Mouse (Mus musculus) CH12.LX (cell line): ENCODE results near the gene Smad6. TPM values are rescaled to one million over a fixed set of nuclear protein-coding genes. Genes with fewer than 3 reads are reported as not detected.

Experiments
- DNase-seq: peaks from one replicate; pipeline ENCODE4 v3.0.0-alpha.2; 2013; ENCODE audit errors: extremely low read depth
- H3K27ac ChIP-seq: 2 replicates; pipeline ENCODE4 v1.5.1; 2012; ENCODE audit warnings: low read depth, mild to moderate bottlenecking, control low read depth, moderate library complexity; ENCODE audit not compliant: insufficient read depth
- H3K27me3 ChIP-seq: replicated peaks from 2 replicates; pipeline ENCODE3; 2012; ENCODE audit warnings: inconsistent platforms
- H3K36me3 ChIP-seq, 2 experiments: replicated peaks in 1 of 2; 2 replicates each; pipeline versions ENCODE3 to v1.6.1; 2012; ENCODE audit warnings: inconsistent platforms in 1 of 2, low read length in 1 of 2, mild to moderate bottlenecking in 1 of 2, mixed read lengths in 1 of 2, moderate library complexity in 1 of 2; ENCODE audit not compliant: control insufficient read depth in 1 of 2, insufficient read depth in 1 of 2
- H3K4me1 ChIP-seq, 2 experiments: 2 replicates each; pipeline ENCODE4 v1.6.1; 2012; ENCODE audit warnings: inconsistent platforms in 1 of 2, moderate library complexity in 1 of 2; ENCODE audit not compliant: insufficient read depth in 2 of 2, control insufficient read depth in 1 of 2
- H3K4me2 ChIP-seq: 2 replicates; pipeline ENCODE4 v1.6.1; 2012; ENCODE audit warnings: low read depth, mild to moderate bottlenecking, control low read depth; ENCODE audit not compliant: poor library complexity, insufficient read depth, severe bottlenecking
- H3K4me3 ChIP-seq, 3 experiments: fragments of 150-350 bp in 1 of 3; sonication (generic) in 1 of 3; replicated peaks in 1 of 3; 2 replicates each; pipeline versions ENCODE3 to v1.5.1; 2011 to 2012; ENCODE audit warnings: low read depth in 2 of 3, low read length in 2 of 3, mild to moderate bottlenecking in 2 of 3, moderate library complexity in 2 of 3, control low read depth in 1 of 3, improper control_type of control experiment in 1 of 3, inconsistent platforms in 1 of 3, mixed read lengths in 1 of 3; ENCODE audit not compliant: poor library complexity in 1 of 3
- H3K79me2 ChIP-seq: replicated peaks from 2 replicates; pipeline ENCODE4 v1.6.1; 2012; ENCODE audit warnings: mild to moderate bottlenecking, moderate library complexity; ENCODE audit not compliant: control insufficient read depth, poor library complexity, insufficient read depth, severe bottlenecking; ENCODE audit errors: extremely low read depth
- H3K9ac ChIP-seq: 2 replicates; pipeline ENCODE4 v1.6.1; 2012; ENCODE audit warnings: low read depth, mild to moderate bottlenecking, control low read depth, moderate library complexity; ENCODE audit not compliant: insufficient read depth
- H3K9me3 ChIP-seq: replicated peaks from 2 replicates; pipeline ENCODE3; 2012; ENCODE audit warnings: low read length, inconsistent platforms, mixed read lengths
- BHLHE40 ChIP-seq: IDR thresholded peaks from 2 replicates; pipeline ENCODE4 v1.6.1; 2011; ENCODE audit warnings: mild to moderate bottlenecking, low read depth, low read length, improper control_type of control experiment
- CHD1 ChIP-seq: IDR thresholded peaks from 2 replicates; pipeline ENCODE4 v1.6.1; 2012; ENCODE audit warnings: low read depth, low read length, improper control_type of control experiment, inconsistent platforms
- CHD2 ChIP-seq: IDR thresholded peaks from 2 replicates; pipeline ENCODE4 v1.6.1; 2011; ENCODE audit warnings: low read length, improper control_type of control experiment
- CTCF ChIP-seq, 2 experiments: IDR thresholded peaks in 1 of 2; conservative IDR thresholded peaks in 1 of 2; 2 replicates each; pipeline ENCODE4 v1.5.1; 2011 to 2012; ENCODE audit warnings: low read depth in 2 of 2, low read length in 2 of 2, improper control_type of control experiment in 1 of 2, inconsistent platforms in 1 of 2, mild to moderate bottlenecking in 1 of 2, moderate library complexity in 1 of 2
- E2F4 ChIP-seq: IDR thresholded peaks from 2 replicates; pipeline ENCODE4 v1.6.1; 2011; ENCODE audit warnings: low read depth, low read length, improper control_type of control experiment; ENCODE audit not compliant: insufficient replicate concordance
- ELF1 ChIP-seq: IDR thresholded peaks from 2 replicates; pipeline ENCODE4 v1.6.1; 2014; ENCODE audit warnings: low read depth, mild to moderate bottlenecking, inconsistent platforms, low read length, improper control_type of control experiment
- EP300 ChIP-seq: IDR thresholded peaks from 2 replicates; pipeline ENCODE4 v1.6.1; 2011; ENCODE audit warnings: low read length, improper control_type of control experiment
- GABPA ChIP-seq: IDR thresholded peaks from 2 replicates; pipeline ENCODE4 v1.6.1; 2012; ENCODE audit warnings: low read depth, low read length, improper control_type of control experiment, inconsistent platforms; ENCODE audit not compliant: insufficient replicate concordance
- HCFC1 ChIP-seq: IDR thresholded peaks from 2 replicates; pipeline ENCODE4 v1.6.1; 2012; ENCODE audit warnings: low read depth, mild to moderate bottlenecking, inconsistent platforms, low read length, improper control_type of control experiment
- IRF4 ChIP-seq: IDR thresholded peaks from 2 replicates; pipeline ENCODE4 v1.6.1; 2014; ENCODE audit warnings: low read depth, mild to moderate bottlenecking, inconsistent platforms, low read length, improper control_type of control experiment
- JUN ChIP-seq: IDR thresholded peaks from 2 replicates; pipeline ENCODE4 v1.6.1; 2011; ENCODE audit warnings: low read depth, mild to moderate bottlenecking, low read length, improper control_type of control experiment, moderate library complexity; ENCODE audit not compliant: insufficient read depth
- JUND ChIP-seq: conservative IDR thresholded peaks from 2 replicates; pipeline ENCODE4 v1.6.1; 2011; ENCODE audit warnings: low read depth, low read length, improper control_type of control experiment
- KAT2A ChIP-seq: IDR thresholded peaks from 2 replicates; pipeline ENCODE4 v1.6.1; 2012; ENCODE audit warnings: low read length, improper control_type of control experiment, inconsistent platforms; ENCODE audit not compliant: insufficient replicate concordance
- MEF2A ChIP-seq: IDR thresholded peaks from 2 replicates; pipeline ENCODE4 v1.6.1; 2014; ENCODE audit warnings: low read depth, mild to moderate bottlenecking, inconsistent platforms, low read length, improper control_type of control experiment, borderline replicate concordance
- MXI1 ChIP-seq: IDR thresholded peaks from 2 replicates; pipeline ENCODE4 v1.6.1; 2011; ENCODE audit warnings: mild to moderate bottlenecking, low read depth, low read length, improper control_type of control experiment
- NELFE ChIP-seq: IDR thresholded peaks from 2 replicates; pipeline ENCODE4 v1.6.1; 2011; ENCODE audit warnings: low read depth, low read length, improper control_type of control experiment
- NRF1 ChIP-seq: IDR thresholded peaks from 2 replicates; pipeline ENCODE4 v1.6.1; 2014; ENCODE audit warnings: low read depth, mild to moderate bottlenecking, inconsistent platforms, low read length, improper control_type of control experiment, moderate library complexity
- PAX5 ChIP-seq: IDR thresholded peaks from 2 replicates; pipeline ENCODE4 v1.6.1; 2012; ENCODE audit warnings: low read length, inconsistent platforms, mixed read lengths
- POLR2A ChIP-seq: IDR thresholded peaks from 2 replicates; pipeline ENCODE4 v1.6.1; 2011; ENCODE audit warnings: low read depth, mild to moderate bottlenecking, improper control_type of control experiment, low read length
- RCOR1 ChIP-seq: conservative IDR thresholded peaks from 2 replicates; pipeline ENCODE4 v1.6.1; 2012; ENCODE audit warnings: low read depth, mild to moderate bottlenecking, inconsistent platforms, low read length, improper control_type of control experiment
- SIN3A ChIP-seq: IDR thresholded peaks from 2 replicates; pipeline ENCODE4 v1.6.1; 2012; ENCODE audit warnings: low read length, improper control_type of control experiment, inconsistent platforms
- TBP ChIP-seq: conservative IDR thresholded peaks from 2 replicates; pipeline ENCODE4 v1.6.1; 2011; ENCODE audit warnings: low read depth, low read length, improper control_type of control experiment
- TCF12 ChIP-seq: IDR thresholded peaks from 2 replicates; pipeline ENCODE4 v1.6.1; 2014; ENCODE audit warnings: low read depth, mild to moderate bottlenecking, inconsistent platforms, low read length, improper control_type of control experiment
- UBTF ChIP-seq: IDR thresholded peaks from 2 replicates; pipeline ENCODE4 v1.6.1; 2012; ENCODE audit warnings: low read depth, mild to moderate bottlenecking, inconsistent platforms, low read length, improper control_type of control experiment, moderate library complexity
- ZC3H11A ChIP-seq: IDR thresholded peaks from 2 replicates; pipeline ENCODE4 v1.6.1; 2012; ENCODE audit warnings: low read depth, mild to moderate bottlenecking, inconsistent platforms, low read length, improper control_type of control experiment
- ZKSCAN1 ChIP-seq: IDR thresholded peaks from 2 replicates; pipeline ENCODE4 v1.6.1; 2012; ENCODE audit warnings: low read depth, inconsistent platforms, low read length, improper control_type of control experiment, borderline replicate concordance
- ZMIZ1 ChIP-seq: IDR thresholded peaks from 2 replicates; pipeline ENCODE4 v1.6.1; 2012; ENCODE audit warnings: low read depth, mild to moderate bottlenecking, inconsistent platforms, low read length, improper control_type of control experiment
- ZNF384 ChIP-seq: IDR thresholded peaks from 2 replicates; pipeline ENCODE4 v1.6.1; 2012; ENCODE audit warnings: low read depth, low read length, improper control_type of control experiment, inconsistent platforms
- dilution Hi-C: fragments of 300-500 bp; cut with MboI; formaldehyde crosslinking; loops from 2 replicates; pipeline ENCODE4 v1.14.3; 2020; ENCODE audit warnings: low sequenced_read_pairs; ENCODE audit not compliant: extremely low pct_unique_long_range_greater_than_20kb, extremely low pct_ligation_motif_present
- in situ Hi-C: fragments of 300-500 bp; cut with MboI; formaldehyde crosslinking; loops from 3 replicates; pipeline ENCODE4 v1.14.3; 2019; ENCODE audit warnings: low sequenced_read_pairs, low pct_ligation_motif_present, low pct_unique_long_range_greater_than_20kb, mixed read lengths
- polyA plus RNA-seq: library from polyadenylated mRNA; unstranded; fragments of >175 nt; gene quantifications from 2 replicates; pipeline ENCODE4 v1.2.1, GENCODE M21; 2012; ENCODE audit warnings: low read depth; ENCODE audit not compliant: insufficient read length
- total RNA-seq, 2 experiments: library from RNA; depleted of rRNA; stranded (reverse); fragments of 300-350 nt in 1 of 2; fragments of >200 nt in 1 of 2; gene quantifications; 2 replicates each; pipeline ENCODE4 v1.2.3; 2012 to 2014

The Smad6 gene
- total and polyA plus RNA-seq, 3 experiments = not detected

GRCm38 (mm10) chr9:64002981-64003380, 18.9 kb downstream of the Smad6 start:
- Histone ChIP-seq H3K9ac (no peak overlapping the region), H3K36me3 (no peaks in the 10 kb centered on the region), H3K4me2 (no peak overlapping the region), H3K9me3 (no peaks in the 10 kb centered on the region), H3K27me3 (no peaks in the 10 kb centered on the region), H3K4me3 (no peak overlapping the region), H3K4me1 (no peaks in the 10 kb centered on the region), H3K79me2 (no peaks in the 10 kb centered on the region), H3K27ac (no peak overlapping the region)
- no peak for TF ChIP-seq POLR2A
- no peak for TF ChIP-seq TBP
- TF ChIP-seq JUN = no peak
- TF ChIP-seq RCOR1 = no peak
- no peak for TF ChIP-seq MEF2A
- TF ChIP-seq ZMIZ1 = no peak
- TF ChIP-seq IRF4 = no peak
- TF ChIP-seq CHD2 = no peak
- TF ChIP-seq ZKSCAN1 = no peak
- no peak for TF ChIP-seq MXI1
- no peak for TF ChIP-seq ELF1
- no peak for TF ChIP-seq ZC3H11A
- TF ChIP-seq HCFC1 = no peak
- TF ChIP-seq NRF1 = no peak
- no peak for TF ChIP-seq CTCF (conservative IDR thresholded peaks at IDR 0.05 in 1 of 2, IDR thresholded peaks at IDR 0.05 in 1 of 2; ENCODE audit: low read depth in 2 of 2, low read length in 2 of 2)
- no peak for TF ChIP-seq KAT2A
- TF ChIP-seq SIN3A = no peak
- TF ChIP-seq EP300 = no peak
- no peak for TF ChIP-seq BHLHE40
- dilution Hi-C loops (no loop called here), in situ Hi-C loops (no loop called here)
- DNase-seq = no peak

GRCm38 (mm10) chr9:64001081-64001480, 20.8 kb downstream of the Smad6 start:
- in situ Hi-C loops (no loop called here), dilution Hi-C loops (no loop called here)
- no peaks in the 10 kb centered on the region for H3K4me1 ChIP-seq
- H3K27ac ChIP-seq = no peak overlapping the region
- no peaks in the 10 kb centered on the region for H3K36me3 ChIP-seq
- H3K9me3 ChIP-seq = no peaks in the 10 kb centered on the region
- DNase-seq = no peak
- no peaks in the 10 kb centered on the region for H3K27me3 ChIP-seq
- TF ChIP-seq POLR2A (no peak), ZKSCAN1 (no peak), GABPA (no peak), MEF2A (no peak), NELFE (no peak), E2F4 (no peak), UBTF (no peak), KAT2A (no peak), SIN3A (no peak), TCF12 (no peak), CHD1 (no peak), PAX5 (no peak), JUND (no peak), HCFC1 (no peak), MXI1 (no peak), TBP (no peak), CHD2 (no peak), RCOR1 (no peak), ELF1 (no peak), ZNF384 (no peak)
- H3K9ac ChIP-seq = no peak overlapping the region
- H3K79me2 ChIP-seq = no peaks in the 10 kb centered on the region
- no peak overlapping the region for H3K4me2 ChIP-seq
- H3K4me3 ChIP-seq = no peak overlapping the region
